Mouse (Mus musculus) stomach, postnatal 0 days (tissue): ENCODE data around the gene Ap3b1.
"Not testable (repeated sequence)": the region's sequence is repeated elsewhere in the genome, so short reads cannot be mapped to it uniquely, and the experiment has no call there.

Source experiments
- CTCF ChIP-seq: IDR thresholded peaks from 2 replicates; pipeline ENCODE4 v1.5.1; 2016; ENCODE audit warnings: antibody characterized with exemption, low read depth, mild to moderate bottlenecking, moderate library complexity
- EP300 ChIP-seq: optimal IDR thresholded peaks from 2 replicates; pipeline ENCODE3; 2016; ENCODE audit warnings: antibody characterized with exemption

- not testable (repeated sequence) for TF ChIP-seq CTCF, EP300
These were observed 2.3 kb downstream of the Ap3b1 start for GRCm38 (mm10) chr13:94361013-94361580.
